Mouse (Mus musculus): ENCODE results near the gene Zbtb8b.
A peak's percentile ranks its signal among the peaks of the same experiment; 100 is the strongest.
"Not testable (repeated sequence)": the region's sequence is repeated elsewhere in the genome, so short reads cannot be mapped to it uniquely, and the experiment has no call there.

Zbtb8b gene

DNA sequence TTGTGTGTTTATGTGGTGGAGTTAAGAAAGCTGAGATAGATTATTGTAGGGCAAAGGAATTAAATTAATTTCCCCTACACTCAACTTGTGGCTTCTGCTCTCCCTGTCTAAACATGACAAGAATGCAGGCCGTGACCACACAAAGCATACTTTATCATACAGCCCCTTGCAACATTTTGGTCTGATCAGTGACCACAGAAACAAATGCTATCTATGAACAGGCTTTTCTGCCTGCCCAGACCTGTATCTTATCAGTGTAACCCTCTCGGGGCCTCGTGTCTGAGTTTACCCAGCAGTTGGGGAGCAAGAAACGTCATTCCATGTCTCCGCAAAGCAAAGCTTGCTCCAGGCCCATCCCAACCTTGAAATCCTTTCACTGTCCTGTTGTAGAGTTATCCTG, 24.2 kb downstream of the Zbtb8b start:
- DNase-seq (ENCODE audit: low read depth, low spot score): no peak

GRCm38 (mm10) chr4:129415892-129416291, 24.8 kb downstream of the Zbtb8b start:
- no peak for DNase-seq (ENCODE audit: low read depth, low spot score)

GRCm38 (mm10) chr4:129410991-129411390, 29.7 kb downstream of the Zbtb8b start:
- DNase-seq (ENCODE audit: low read depth, low spot score): no peak

GRCm38 (mm10) chr4:129410532-129410931, 30.1 kb downstream of the Zbtb8b start:
- DNase-seq (ENCODE audit: low read depth, low spot score): not testable (repeated sequence)

DNA sequence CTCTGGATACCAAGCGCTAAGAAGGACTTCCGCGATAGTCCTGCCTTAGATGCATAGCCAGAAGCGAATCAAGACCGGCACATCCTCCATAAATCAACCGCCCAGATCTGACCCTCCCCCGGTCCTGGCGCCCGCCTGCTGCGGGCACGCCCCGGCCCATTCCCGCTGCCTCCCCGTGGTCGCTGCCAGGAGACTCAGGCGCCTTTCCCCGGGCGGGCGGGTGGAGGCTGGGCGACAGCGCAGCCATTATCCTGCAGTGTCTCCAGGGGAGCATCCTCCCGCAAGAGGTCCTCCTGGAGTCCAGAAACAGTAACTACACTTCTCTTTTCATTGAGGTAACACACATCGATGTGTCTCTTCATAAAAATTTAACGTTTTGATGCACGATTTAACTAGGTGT, 34.2 kb downstream of the Zbtb8b start:
- no peak for DNase-seq (ENCODE audit: low read depth, low spot score)

DNA sequence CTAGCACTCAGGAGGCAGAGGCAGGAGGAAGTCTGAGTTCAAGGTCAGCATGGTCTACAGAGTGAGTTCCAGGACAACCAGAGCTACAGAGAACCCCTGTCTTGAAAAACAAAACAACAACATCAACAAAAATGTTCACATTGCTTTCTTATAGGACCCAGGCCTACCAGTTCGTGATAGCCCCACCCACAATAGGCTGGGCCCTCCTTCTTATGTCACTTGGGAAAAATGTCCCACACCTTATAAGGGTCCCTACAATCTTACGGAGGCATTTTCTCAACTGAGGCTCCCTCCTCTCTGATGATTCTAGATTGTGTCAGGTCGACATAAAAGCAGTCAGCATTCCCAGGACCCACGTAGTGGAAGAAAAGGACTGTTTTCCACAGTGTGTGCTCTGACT, 40.8 kb downstream of the Zbtb8b start:
- no peak for DNase-seq (ENCODE audit: low read depth, low spot score)

GRCm38 (mm10) chr4:129396960-129397359, 43.7 kb downstream of the Zbtb8b start:
- DNase-seq (ENCODE audit: low read depth, low spot score): no peak

DNA sequence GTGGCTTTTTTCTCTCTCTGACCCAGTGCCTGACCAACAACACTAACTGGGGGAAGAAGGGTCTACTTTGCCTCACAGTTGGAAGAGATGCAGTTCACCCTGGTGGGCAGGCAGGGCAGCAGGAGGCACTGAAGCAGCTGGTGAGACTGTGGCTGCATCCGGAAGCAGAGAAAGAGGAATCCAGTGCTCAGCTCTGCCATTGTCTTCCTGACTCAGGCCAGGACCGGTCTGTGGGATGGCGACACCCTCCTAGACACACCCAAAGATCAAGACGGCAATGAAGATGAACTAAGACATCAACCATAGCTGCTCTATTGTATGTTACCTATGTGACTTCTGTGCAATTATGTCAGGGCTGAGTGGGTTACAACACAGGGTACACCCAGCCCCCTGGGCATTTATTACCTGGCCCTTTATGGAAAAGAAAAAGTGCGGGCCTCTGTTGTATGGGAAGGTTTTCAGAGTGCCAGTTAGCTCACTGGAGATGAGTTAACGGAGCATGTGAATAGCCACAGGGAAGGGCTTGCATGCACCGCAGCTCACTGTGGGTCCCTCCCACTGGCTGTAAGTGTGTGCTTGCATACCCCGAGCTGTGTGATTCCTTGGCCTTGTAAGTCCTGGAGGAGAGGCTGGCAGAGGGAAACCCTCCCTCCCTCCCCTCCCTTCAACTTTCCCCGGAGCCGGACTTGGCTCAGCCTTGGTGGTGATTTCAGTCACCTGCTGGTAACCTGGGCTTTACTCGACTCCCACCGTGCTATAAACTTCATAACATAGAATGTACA, 46.4 kb downstream of the Zbtb8b start:
- no peak for DNase-seq (ENCODE audit: low read depth, low spot score)

GRCm38 (mm10) chr4:129390936-129391557, 49.6 kb downstream of the Zbtb8b start:
- no peak for DNase-seq (ENCODE audit: low read depth, low spot score)

GRCm38 (mm10) chr4:129390216-129390743, 50.4 kb downstream of the Zbtb8b start:
- no peak for DNase-seq (ENCODE audit: low read depth, low spot score)

DNA sequence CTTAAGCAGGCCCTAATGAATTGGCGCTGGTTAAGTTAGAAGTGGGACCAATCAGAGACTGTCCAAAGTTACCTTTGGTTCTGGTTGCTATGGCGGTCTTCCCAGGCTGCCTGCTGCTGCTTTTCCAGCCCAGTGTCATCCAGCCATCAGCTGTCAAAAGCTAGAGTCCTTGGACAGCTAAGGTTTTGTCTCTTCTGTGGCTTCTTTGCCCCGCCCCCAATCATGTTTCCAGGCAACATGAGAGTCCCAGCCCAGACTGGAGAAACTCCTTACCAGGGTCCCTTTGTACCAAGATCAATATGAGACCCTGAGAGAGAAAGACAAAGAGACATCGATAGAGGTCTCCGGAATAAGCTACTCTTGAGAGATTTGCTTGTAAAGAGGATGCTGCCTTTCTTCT, 52.2 kb downstream of the Zbtb8b start:
- DNase-seq (ENCODE audit: low read depth, low spot score): no peak

- DNase-seq (ENCODE audit: low read depth, low spot score): no peak
These were observed 53.7 kb downstream of the Zbtb8b start for GRCm38 (mm10) chr4:129386989-129387388.

DNA sequence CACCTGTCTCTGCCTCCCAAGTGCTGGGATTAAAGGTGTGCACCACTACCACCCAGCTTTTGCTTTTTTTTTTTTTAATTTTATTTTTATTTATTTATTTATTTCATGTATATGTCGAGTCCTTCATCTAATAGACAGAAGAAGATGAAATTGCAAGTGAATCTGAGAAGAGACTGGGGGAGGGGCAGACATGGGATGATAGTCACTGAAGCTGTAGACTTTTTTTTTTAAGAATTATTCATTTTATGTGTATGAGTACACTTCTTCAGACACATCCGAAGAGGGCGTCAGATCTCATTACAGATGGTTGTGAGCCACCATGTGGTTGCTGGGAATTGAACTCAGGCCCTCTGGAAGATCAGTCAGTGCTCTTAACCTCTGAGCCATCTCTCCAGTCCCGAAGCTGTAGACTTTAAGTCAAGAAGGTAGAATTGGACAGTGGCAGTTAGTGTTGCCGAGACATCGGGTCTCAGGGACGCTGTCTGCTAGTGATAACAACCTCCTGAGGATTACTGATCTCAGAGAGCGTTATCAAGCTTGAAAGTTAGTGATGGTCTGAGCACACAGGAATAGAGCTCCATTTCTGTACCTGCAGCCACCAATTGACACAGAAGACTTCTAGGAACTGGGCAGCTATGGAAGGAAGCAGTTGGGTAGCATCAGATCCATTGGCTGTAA, 54.2 kb downstream of the Zbtb8b start:
- no peak for DNase-seq (ENCODE audit: low read depth, low spot score)

DNA sequence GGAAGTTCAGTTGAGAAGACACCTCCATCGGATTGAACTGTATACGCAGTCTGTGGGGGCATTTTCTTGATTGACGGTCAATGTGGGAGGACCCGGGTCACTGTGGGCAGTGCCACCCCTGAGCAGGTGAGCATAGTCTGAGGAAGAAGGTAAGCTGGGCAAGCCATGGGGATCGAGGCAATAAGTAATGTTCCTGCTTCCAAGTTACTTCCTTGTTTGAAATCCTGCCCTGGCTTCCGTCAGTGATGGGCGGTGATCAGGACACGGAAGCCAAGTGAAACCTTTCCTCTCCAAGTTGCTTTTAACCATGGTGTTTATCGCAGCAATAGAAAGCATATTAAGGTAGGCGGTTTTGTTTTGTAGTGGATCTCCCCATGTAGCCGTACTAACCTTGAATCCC, 55.0 kb downstream of the Zbtb8b start:
- no peak for DNase-seq (ENCODE audit: low read depth, low spot score)

GRCm38 (mm10) chr4:129384440-129384839, 56.2 kb downstream of the Zbtb8b start:
- DNase-seq (ENCODE audit: low read depth, low spot score): no peak

DNA sequence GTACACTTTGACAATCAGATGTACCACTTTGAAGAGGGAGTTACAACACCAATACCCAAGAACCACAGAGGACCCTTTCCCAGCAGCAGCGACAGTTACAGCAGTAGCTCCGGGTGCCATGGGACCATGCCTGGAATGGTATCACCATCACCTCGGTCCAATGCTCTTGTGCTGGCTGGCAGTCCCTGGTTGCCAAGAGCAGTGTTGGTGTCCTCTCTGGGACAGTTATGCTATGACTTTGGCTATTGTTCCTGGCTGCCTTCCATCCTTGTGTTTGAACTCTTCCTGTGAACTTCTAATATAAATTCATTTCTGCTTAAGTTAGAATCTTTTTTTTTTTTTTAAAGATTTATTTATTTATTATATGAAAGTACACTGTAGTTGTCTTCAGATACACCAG, 57.1 kb downstream of the Zbtb8b start:
- DNase-seq (ENCODE audit: low read depth, low spot score): no peak

- no peak for DNase-seq (ENCODE audit: low read depth, low spot score)
These were observed 58.2 kb downstream of the Zbtb8b start for GRCm38 (mm10) chr4:129382488-129382887.

GRCm38 (mm10) chr4:129382029-129382428, 58.6 kb downstream of the Zbtb8b start:
- no peak for DNase-seq (ENCODE audit: low read depth, low spot score)

DNA sequence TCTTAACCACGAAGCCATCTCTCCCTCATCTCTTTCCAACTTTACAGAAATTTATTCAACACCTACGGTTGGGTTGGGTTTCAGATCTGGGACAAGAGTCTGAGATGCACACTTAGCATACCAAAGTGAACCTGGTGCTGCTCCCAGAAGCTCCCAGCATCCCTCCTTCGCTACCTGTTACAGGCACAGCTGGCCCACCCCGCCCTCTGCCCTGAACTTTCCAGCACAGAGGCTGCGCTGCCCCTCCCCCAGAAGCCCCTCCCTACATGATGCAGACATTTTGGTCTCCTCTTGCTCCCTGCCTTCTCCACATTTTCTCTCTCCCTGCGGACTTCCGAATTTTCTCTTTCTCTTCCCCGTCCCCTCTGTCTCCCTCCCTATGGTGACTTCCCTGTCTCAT, 59.5 kb downstream of the Zbtb8b start:
- DNase-seq (ENCODE audit: low read depth, low spot score): no peak

DNA sequence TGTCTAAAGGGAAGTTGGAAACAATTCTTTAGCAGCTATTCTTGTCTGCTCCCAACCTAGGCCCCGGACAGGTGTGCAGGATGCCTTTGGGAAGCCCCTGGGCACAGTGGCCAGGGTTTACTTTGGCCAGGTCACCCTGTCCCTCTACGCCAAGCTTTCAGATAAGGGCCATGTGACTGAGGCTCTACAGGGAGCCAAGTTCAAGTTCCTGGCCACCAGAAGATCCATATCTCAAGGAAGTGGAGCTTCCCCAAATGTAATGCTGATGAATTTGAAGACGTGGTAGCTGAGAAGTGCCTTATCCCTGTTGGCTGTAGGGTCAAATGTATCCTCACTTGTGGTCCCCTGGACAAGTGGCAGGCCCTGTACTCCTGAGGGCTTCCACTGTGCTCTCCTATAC, 60.8 kb downstream of the Zbtb8b start:
- DNase-seq (ENCODE audit: low read depth, low spot score): no peak

GRCm38 (mm10) chr4:129377601-129378390, 62.9 kb downstream of the Zbtb8b start, which contains the start of gene Zbtb8a:
TSS of gene Zbtb8a (minus strand) at chr4:129378116.
- DNase-seq (ENCODE audit: low read depth, low spot score): peak; percentile 5

Data from c-Kit-negative CD71-positive TER-119-positive erythroid progenitor cells, embryonic 14.5 days (primary cell).